Mouse (Mus musculus): Measurements from ENCODE around the gene Syvn1. TPM values are rescaled to one million over a fixed set of nuclear protein-coding genes. Genes with fewer than 3 reads are reported as not detected.
A peak's percentile ranks its signal among the peaks of the same experiment; 100 is the strongest.

The Syvn1 gene
- polyA plus RNA-seq, 1 experiment: not detected

- under 1% methylated on average over 58 of the region's 58 CpGs for WGBS
- Histone ChIP-seq H3K4me1 (ENCODE audit: control insufficient read depth, insufficient read depth, low read length) (peaks cover 11% of the 10 kb centered on the region), H3K27ac (ENCODE audit: insufficient read depth, low read depth, low read length) (no peak within 1 kb of the TSS), H3K4me3 (ENCODE audit: insufficient read depth, low read depth, low read length) (peak within 1 kb of the TSS; percentile 56)
- no peak for TF ChIP-seq CTCF (IDR thresholded peaks at IDR 0.05; ENCODE audit: insufficient read depth, low read depth, low read length)
- no peak for TF ChIP-seq POLR2A (IDR thresholded peaks at IDR 0.05; ENCODE audit: insufficient read depth, low read depth, low read length)
Observed at GRCm38 (mm10) chr19:6084478-6085248, 38.3 kb downstream of the Syvn1 start, which contains the start of the genes Zfpl1 and Cdca5. Gene Zfpl1, minus strand, starts transcription at chr19:6084956. Gene Cdca5, plus strand, starts transcription at chr19:6084983.

- H3K4me3 ChIP-seq (ENCODE audit: insufficient read depth, low read depth, low read length): peak overlapping the region; percentile 24; the same call in 1 of the 2 replicates
- TF ChIP-seq CTCF (IDR thresholded peaks at IDR 0.05; ENCODE audit: insufficient read depth, low read depth, low read length) (no peak), POLR2A (IDR thresholded peaks at IDR 0.05; ENCODE audit: insufficient read depth, low read depth, low read length) (no peak)
- WGBS: under 1% methylated on average over 17 of the region's 17 CpGs
Observed at GRCm38 (mm10) chr19:6085417-6085879, 39.1 kb downstream of the Syvn1 start.

GRCm38 (mm10) chr19:6088841-6089240 is 42.5 kb downstream of the Syvn1 start:
- Histone ChIP-seq H3K4me1 (ENCODE audit: control insufficient read depth, insufficient read depth, low read length) (peaks cover 8% of the 10 kb centered on the region), H3K27ac (ENCODE audit: insufficient read depth, low read depth, low read length) (no peak overlapping the region), H3K4me3 (ENCODE audit: insufficient read depth, low read depth, low read length) (no peak overlapping the region)
- TF ChIP-seq POLR2A (IDR thresholded peaks at IDR 0.05; ENCODE audit: insufficient read depth, low read depth, low read length) (no peak), CTCF (IDR thresholded peaks at IDR 0.05; ENCODE audit: insufficient read depth, low read depth, low read length) (no peak)
- WGBS: 94% methylated on average over 13 of the region's 13 CpGs

More at GRCm38 (mm10) chr19:6085417-6085879, 39.1 kb downstream of the Syvn1 start:
- Histone ChIP-seq H3K27ac (ENCODE audit: insufficient read depth, low read depth, low read length) (no peak overlapping the region), H3K4me1 (ENCODE audit: control insufficient read depth, insufficient read depth, low read length) (peaks cover 11% of the 10 kb centered on the region)

GRCm38 (mm10) chr19:6094119-6094518 is 47.7 kb downstream of the Syvn1 start, which contains the start of gene AC131692.1:
Gene AC131692.1, plus strand, starts transcription at chr19:6094419.
- no peak within 1 kb of the TSS for H3K4me3 ChIP-seq (ENCODE audit: insufficient read depth, low read depth, low read length)
- WGBS: 89% methylated on average over 7 of the region's 7 CpGs
- no peak within 1 kb of the TSS for H3K27ac ChIP-seq (ENCODE audit: insufficient read depth, low read depth, low read length)
- no peak for TF ChIP-seq POLR2A (IDR thresholded peaks at IDR 0.05; ENCODE audit: insufficient read depth, low read depth, low read length)
- TF ChIP-seq CTCF (IDR thresholded peaks at IDR 0.05; ENCODE audit: insufficient read depth, low read depth, low read length): no peak
- no peaks in the 10 kb centered on the region for H3K4me1 ChIP-seq (ENCODE audit: control insufficient read depth, insufficient read depth, low read length)

- WGBS: 92% methylated on average over 3 of the region's 3 CpGs
- TF ChIP-seq POLR2A (IDR thresholded peaks at IDR 0.05; ENCODE audit: insufficient read depth, low read depth, low read length): no peak
- no peak for TF ChIP-seq CTCF (IDR thresholded peaks at IDR 0.05; ENCODE audit: insufficient read depth, low read depth, low read length)
- H3K4me3 ChIP-seq (ENCODE audit: insufficient read depth, low read depth, low read length): no peak overlapping the region
Observed at GRCm38 (mm10) chr19:6097847-6098246, 51.5 kb downstream of the Syvn1 start.

GRCm38 (mm10) chr19:6101186-6101585 is 54.8 kb downstream of the Syvn1 start:
- Histone ChIP-seq H3K4me3 (ENCODE audit: insufficient read depth, low read depth, low read length) (no peak overlapping the region), H3K4me1 (ENCODE audit: control insufficient read depth, insufficient read depth, low read length) (no peaks in the 10 kb centered on the region), H3K27ac (ENCODE audit: insufficient read depth, low read depth, low read length) (no peak overlapping the region)
- TF ChIP-seq POLR2A (IDR thresholded peaks at IDR 0.05; ENCODE audit: insufficient read depth, low read depth, low read length): no peak
- TF ChIP-seq CTCF (IDR thresholded peaks at IDR 0.05; ENCODE audit: insufficient read depth, low read depth, low read length): no peak
- 74% methylated on average over 6 of the region's 6 CpGs for WGBS

More at GRCm38 (mm10) chr19:6097847-6098246, 51.5 kb downstream of the Syvn1 start:
- Histone ChIP-seq H3K27ac (ENCODE audit: insufficient read depth, low read depth, low read length) (no peak overlapping the region), H3K4me1 (ENCODE audit: control insufficient read depth, insufficient read depth, low read length) (no peaks in the 10 kb centered on the region)

GRCm38 (mm10) chr19:6102169-6102853 is 55.9 kb downstream of the Syvn1 start:
- Histone ChIP-seq H3K4me1 (ENCODE audit: control insufficient read depth, insufficient read depth, low read length) (no peaks in the 10 kb centered on the region), H3K27ac (ENCODE audit: insufficient read depth, low read depth, low read length) (no peak overlapping the region), H3K4me3 (ENCODE audit: insufficient read depth, low read depth, low read length) (no peak overlapping the region)
- TF ChIP-seq POLR2A (IDR thresholded peaks at IDR 0.05; ENCODE audit: insufficient read depth, low read depth, low read length) (no peak), CTCF (IDR thresholded peaks at IDR 0.05; ENCODE audit: insufficient read depth, low read depth, low read length) (no peak)
- 84% methylated on average over 6 of the region's 6 CpGs for WGBS

Other genes starting within 250 kb of the Syvn1 start
- gene Frmd8, start 171.3 kb upstream of the Syvn1 start, polyA plus RNA-seq (2012; ENCODE audit: insufficient read depth, insufficient read length, low replicate concordance, missing spikeins): not detected in 2 replicates
- not detected in 2 replicates for gene Slc25a45, start 168.8 kb upstream of the Syvn1 start, polyA plus RNA-seq (2012; ENCODE audit: insufficient read depth, insufficient read length, low replicate concordance, missing spikeins)
- gene Tigd3, start 152.4 kb upstream of the Syvn1 start, polyA plus RNA-seq (2012; ENCODE audit: insufficient read depth, insufficient read length, low replicate concordance, missing spikeins): not detected in 2 replicates
- gene Dpf2, start 133.6 kb upstream of the Syvn1 start, polyA plus RNA-seq (2012; ENCODE audit: insufficient read depth, insufficient read length, low replicate concordance, missing spikeins): not detected in 2 replicates
- gene Cdc42ep2, start 121.8 kb upstream of the Syvn1 start, polyA plus RNA-seq (2012; ENCODE audit: insufficient read depth, insufficient read length, low replicate concordance, missing spikeins): not detected in 2 replicates
- gene Pola2, start 82.4 kb upstream of the Syvn1 start, polyA plus RNA-seq (2012; ENCODE audit: insufficient read depth, insufficient read length, low replicate concordance, missing spikeins): not detected in 2 replicates
- gene Slc22a20, start 60.4 kb upstream of the Syvn1 start, polyA plus RNA-seq (2012; ENCODE audit: insufficient read depth, insufficient read length, low replicate concordance, missing spikeins): not detected in 2 replicates
- gene Capn1, start 30.7 kb upstream of the Syvn1 start, polyA plus RNA-seq (2012; ENCODE audit: insufficient read depth, insufficient read length, low replicate concordance, missing spikeins): not detected in 2 replicates
- not detected in 2 replicates for gene Mrpl49, start 11.2 kb downstream of the Syvn1 start, polyA plus RNA-seq (2012; ENCODE audit: insufficient read depth, insufficient read length, low replicate concordance, missing spikeins)
- 1,126 and 1,387 TPM in 2 replicates for gene Fau, start 11.3 kb downstream of the Syvn1 start, polyA plus RNA-seq (2012; ENCODE audit: insufficient read depth, insufficient read length, low replicate concordance, missing spikeins)
- not detected in 2 replicates for gene Znhit2, start 14.6 kb downstream of the Syvn1 start, polyA plus RNA-seq (2012; ENCODE audit: insufficient read depth, insufficient read length, low replicate concordance, missing spikeins)
- not detected in 2 replicates for gene Tm7sf2, start 21.8 kb downstream of the Syvn1 start, polyA plus RNA-seq (2012; ENCODE audit: insufficient read depth, insufficient read length, low replicate concordance, missing spikeins)
- not detected in 2 replicates for gene Vps51, start 30.7 kb downstream of the Syvn1 start, polyA plus RNA-seq (2012; ENCODE audit: insufficient read depth, insufficient read length, low replicate concordance, missing spikeins)
- not detected in 2 replicates for gene Tmem262, start 33.5 kb downstream of the Syvn1 start, polyA plus RNA-seq (2012; ENCODE audit: insufficient read depth, insufficient read length, low replicate concordance, missing spikeins)
- gene Gm28374, start 35.7 kb downstream of the Syvn1 start, polyA plus RNA-seq (2012; ENCODE audit: insufficient read depth, insufficient read length, low replicate concordance, missing spikeins): not detected in 2 replicates
- not detected in 2 replicates for gene Zfpl1, start 38.4 kb downstream of the Syvn1 start, polyA plus RNA-seq (2012; ENCODE audit: insufficient read depth, insufficient read length, low replicate concordance, missing spikeins)
- not detected in 2 replicates for gene Cdca5, start 38.4 kb downstream of the Syvn1 start, polyA plus RNA-seq (2012; ENCODE audit: insufficient read depth, insufficient read length, low replicate concordance, missing spikeins)
- gene AC131692.1, start 47.8 kb downstream of the Syvn1 start, polyA plus RNA-seq (2012; ENCODE audit: insufficient read depth, insufficient read length, low replicate concordance, missing spikeins): not detected in 2 replicates
- not detected in 2 replicates for gene Naaladl1, start 59.2 kb downstream of the Syvn1 start, polyA plus RNA-seq (2012; ENCODE audit: insufficient read depth, insufficient read length, low replicate concordance, missing spikeins)
- gene Sac3d1, start 72.1 kb downstream of the Syvn1 start, polyA plus RNA-seq (2012; ENCODE audit: insufficient read depth, insufficient read length, low replicate concordance, missing spikeins): not detected in 2 replicates
- gene Snx15, start 81.7 kb downstream of the Syvn1 start, polyA plus RNA-seq (2012; ENCODE audit: insufficient read depth, insufficient read length, low replicate concordance, missing spikeins): not detected in 2 replicates
- gene Batf2, start 94.4 kb downstream of the Syvn1 start, polyA plus RNA-seq (2012; ENCODE audit: insufficient read depth, insufficient read length, low replicate concordance, missing spikeins): not detected in 2 replicates
- not detected in 2 replicates for gene Arl2, start 95.0 kb downstream of the Syvn1 start, polyA plus RNA-seq (2012; ENCODE audit: insufficient read depth, insufficient read length, low replicate concordance, missing spikeins)
- gene Majin, start 137.8 kb downstream of the Syvn1 start, polyA plus RNA-seq (2012; ENCODE audit: insufficient read depth, insufficient read length, low replicate concordance, missing spikeins): not detected in 2 replicates
- not detected in 2 replicates for gene Gpha2, start 179.8 kb downstream of the Syvn1 start, polyA plus RNA-seq (2012; ENCODE audit: insufficient read depth, insufficient read length, low replicate concordance, missing spikeins)
- not detected in 2 replicates for gene Ppp2r5b, start 189.3 kb downstream of the Syvn1 start, polyA plus RNA-seq (2012; ENCODE audit: insufficient read depth, insufficient read length, low replicate concordance, missing spikeins)
- gene Atg2a, start 195.1 kb downstream of the Syvn1 start, polyA plus RNA-seq (2012; ENCODE audit: insufficient read depth, insufficient read length, low replicate concordance, missing spikeins): not detected in 2 replicates
- gene Ehd1, start 230.1 kb downstream of the Syvn1 start, polyA plus RNA-seq (2012; ENCODE audit: insufficient read depth, insufficient read length, low replicate concordance, missing spikeins): not detected in 2 replicates

Measured in olfactory bulb, adult 2 months (tissue).